Mouse (Mus musculus) CH12.LX (cell line): ENCODE measurements around the gene Prrc2b. TPM values are rescaled to one million over a fixed set of nuclear protein-coding genes. Genes with fewer than 3 reads are reported as not detected.

Experiments
- DNase-seq: peaks from one replicate; pipeline ENCODE4 v3.0.0-alpha.2; 2013; ENCODE audit errors: extremely low read depth
- H3K27ac ChIP-seq: 2 replicates; pipeline ENCODE4 v1.5.1; 2012; ENCODE audit warnings: low read depth, mild to moderate bottlenecking, control low read depth, moderate library complexity; ENCODE audit not compliant: insufficient read depth
- H3K27me3 ChIP-seq: replicated peaks from 2 replicates; pipeline ENCODE3; 2012; ENCODE audit warnings: inconsistent platforms
- H3K36me3 ChIP-seq, 2 experiments: replicated peaks in 1 of 2; 2 replicates each; pipeline versions ENCODE3 to v1.6.1; 2012; ENCODE audit warnings: inconsistent platforms in 1 of 2, low read length in 1 of 2, mild to moderate bottlenecking in 1 of 2, mixed read lengths in 1 of 2, moderate library complexity in 1 of 2; ENCODE audit not compliant: control insufficient read depth in 1 of 2, insufficient read depth in 1 of 2
- H3K4me1 ChIP-seq, 2 experiments: 2 replicates each; pipeline ENCODE4 v1.6.1; 2012; ENCODE audit warnings: inconsistent platforms in 1 of 2, moderate library complexity in 1 of 2; ENCODE audit not compliant: insufficient read depth in 2 of 2, control insufficient read depth in 1 of 2
- H3K4me2 ChIP-seq: 2 replicates; pipeline ENCODE4 v1.6.1; 2012; ENCODE audit warnings: low read depth, mild to moderate bottlenecking, control low read depth; ENCODE audit not compliant: poor library complexity, insufficient read depth, severe bottlenecking
- H3K4me3 ChIP-seq, 3 experiments: fragments of 150-350 bp in 1 of 3; sonication (generic) in 1 of 3; replicated peaks in 1 of 3; 2 replicates each; pipeline versions ENCODE3 to v1.5.1; 2011 to 2012; ENCODE audit warnings: low read depth in 2 of 3, low read length in 2 of 3, mild to moderate bottlenecking in 2 of 3, moderate library complexity in 2 of 3, control low read depth in 1 of 3, improper control_type of control experiment in 1 of 3, inconsistent platforms in 1 of 3, mixed read lengths in 1 of 3; ENCODE audit not compliant: poor library complexity in 1 of 3
- H3K79me2 ChIP-seq: replicated peaks from 2 replicates; pipeline ENCODE4 v1.6.1; 2012; ENCODE audit warnings: mild to moderate bottlenecking, moderate library complexity; ENCODE audit not compliant: control insufficient read depth, poor library complexity, insufficient read depth, severe bottlenecking; ENCODE audit errors: extremely low read depth
- H3K9ac ChIP-seq: 2 replicates; pipeline ENCODE4 v1.6.1; 2012; ENCODE audit warnings: low read depth, mild to moderate bottlenecking, control low read depth, moderate library complexity; ENCODE audit not compliant: insufficient read depth
- H3K9me3 ChIP-seq: replicated peaks from 2 replicates; pipeline ENCODE3; 2012; ENCODE audit warnings: low read length, inconsistent platforms, mixed read lengths
- BHLHE40 ChIP-seq: IDR thresholded peaks from 2 replicates; pipeline ENCODE4 v1.6.1; 2011; ENCODE audit warnings: mild to moderate bottlenecking, low read depth, low read length, improper control_type of control experiment
- E2F4 ChIP-seq: IDR thresholded peaks from 2 replicates; pipeline ENCODE4 v1.6.1; 2011; ENCODE audit warnings: low read depth, low read length, improper control_type of control experiment; ENCODE audit not compliant: insufficient replicate concordance
- ELF1 ChIP-seq: IDR thresholded peaks from 2 replicates; pipeline ENCODE4 v1.6.1; 2014; ENCODE audit warnings: low read depth, mild to moderate bottlenecking, inconsistent platforms, low read length, improper control_type of control experiment
- GABPA ChIP-seq: IDR thresholded peaks from 2 replicates; pipeline ENCODE4 v1.6.1; 2012; ENCODE audit warnings: low read depth, low read length, improper control_type of control experiment, inconsistent platforms; ENCODE audit not compliant: insufficient replicate concordance
- IRF4 ChIP-seq: IDR thresholded peaks from 2 replicates; pipeline ENCODE4 v1.6.1; 2014; ENCODE audit warnings: low read depth, mild to moderate bottlenecking, inconsistent platforms, low read length, improper control_type of control experiment
- JUND ChIP-seq: conservative IDR thresholded peaks from 2 replicates; pipeline ENCODE4 v1.6.1; 2011; ENCODE audit warnings: low read depth, low read length, improper control_type of control experiment
- KAT2A ChIP-seq: IDR thresholded peaks from 2 replicates; pipeline ENCODE4 v1.6.1; 2012; ENCODE audit warnings: low read length, improper control_type of control experiment, inconsistent platforms; ENCODE audit not compliant: insufficient replicate concordance
- MAX ChIP-seq: IDR thresholded peaks from 2 replicates; pipeline ENCODE4 v1.6.1; 2011; ENCODE audit warnings: low read length, improper control_type of control experiment
- MEF2A ChIP-seq: IDR thresholded peaks from 2 replicates; pipeline ENCODE4 v1.6.1; 2014; ENCODE audit warnings: low read depth, mild to moderate bottlenecking, inconsistent platforms, low read length, improper control_type of control experiment, borderline replicate concordance
- MXI1 ChIP-seq: IDR thresholded peaks from 2 replicates; pipeline ENCODE4 v1.6.1; 2011; ENCODE audit warnings: mild to moderate bottlenecking, low read depth, low read length, improper control_type of control experiment
- MYC ChIP-seq: IDR thresholded peaks from 2 replicates; pipeline ENCODE4 v1.6.1; 2011; ENCODE audit warnings: low read depth, mild to moderate bottlenecking, improper control_type of control experiment, low read length
- NRF1 ChIP-seq: IDR thresholded peaks from 2 replicates; pipeline ENCODE4 v1.6.1; 2014; ENCODE audit warnings: low read depth, mild to moderate bottlenecking, inconsistent platforms, low read length, improper control_type of control experiment, moderate library complexity
- RAD21 ChIP-seq: IDR thresholded peaks from 2 replicates; pipeline ENCODE4 v1.6.1; 2011; ENCODE audit warnings: low read depth, mild to moderate bottlenecking, low read length, improper control_type of control experiment, moderate library complexity
- RCOR1 ChIP-seq: conservative IDR thresholded peaks from 2 replicates; pipeline ENCODE4 v1.6.1; 2012; ENCODE audit warnings: low read depth, mild to moderate bottlenecking, inconsistent platforms, low read length, improper control_type of control experiment
- SIN3A ChIP-seq: IDR thresholded peaks from 2 replicates; pipeline ENCODE4 v1.6.1; 2012; ENCODE audit warnings: low read length, improper control_type of control experiment, inconsistent platforms
- SMC3 ChIP-seq: IDR thresholded peaks from 2 replicates; pipeline ENCODE4 v1.6.1; 2011; ENCODE audit warnings: low read depth, low read length, improper control_type of control experiment
- TBP ChIP-seq: conservative IDR thresholded peaks from 2 replicates; pipeline ENCODE4 v1.6.1; 2011; ENCODE audit warnings: low read depth, low read length, improper control_type of control experiment
- TCF12 ChIP-seq: IDR thresholded peaks from 2 replicates; pipeline ENCODE4 v1.6.1; 2014; ENCODE audit warnings: low read depth, mild to moderate bottlenecking, inconsistent platforms, low read length, improper control_type of control experiment
- UBTF ChIP-seq: IDR thresholded peaks from 2 replicates; pipeline ENCODE4 v1.6.1; 2012; ENCODE audit warnings: low read depth, mild to moderate bottlenecking, inconsistent platforms, low read length, improper control_type of control experiment, moderate library complexity
- USF1 ChIP-seq: IDR thresholded peaks from 2 replicates; pipeline ENCODE4 v1.6.1; 2014; ENCODE audit warnings: low read depth, mild to moderate bottlenecking, inconsistent platforms, low read length, improper control_type of control experiment
- ZKSCAN1 ChIP-seq: IDR thresholded peaks from 2 replicates; pipeline ENCODE4 v1.6.1; 2012; ENCODE audit warnings: low read depth, inconsistent platforms, low read length, improper control_type of control experiment, borderline replicate concordance
- ZNF384 ChIP-seq: IDR thresholded peaks from 2 replicates; pipeline ENCODE4 v1.6.1; 2012; ENCODE audit warnings: low read depth, low read length, improper control_type of control experiment, inconsistent platforms
- dilution Hi-C: fragments of 300-500 bp; cut with MboI; formaldehyde crosslinking; loops from 2 replicates; pipeline ENCODE4 v1.14.3; 2020; ENCODE audit warnings: low sequenced_read_pairs; ENCODE audit not compliant: extremely low pct_unique_long_range_greater_than_20kb, extremely low pct_ligation_motif_present
- in situ Hi-C: fragments of 300-500 bp; cut with MboI; formaldehyde crosslinking; loops from 3 replicates; pipeline ENCODE4 v1.14.3; 2019; ENCODE audit warnings: low sequenced_read_pairs, low pct_ligation_motif_present, low pct_unique_long_range_greater_than_20kb, mixed read lengths
- polyA plus RNA-seq: library from polyadenylated mRNA; unstranded; fragments of >175 nt; gene quantifications from 2 replicates; pipeline ENCODE4 v1.2.1, GENCODE M21; 2012; ENCODE audit warnings: low read depth; ENCODE audit not compliant: insufficient read length
- total RNA-seq, 2 experiments: library from RNA; depleted of rRNA; stranded (reverse); fragments of 300-350 nt in 1 of 2; fragments of >200 nt in 1 of 2; gene quantifications; 2 replicates each; pipeline ENCODE4 v1.2.3; 2012 to 2014

Prrc2b gene
- total and polyA plus RNA-seq, 3 experiments, result 7.6 to 59.9 (median 42.2) TPM

- Histone ChIP-seq H3K36me3 (peaks cover 98 to 100% of the 10 kb centered on the region in 2 experiments), H3K9ac (no peak overlapping the region)
- TF ChIP-seq BHLHE40 (no peak), E2F4 (no peak), RCOR1 (no peak), KAT2A (no peak), TBP (no peak), SMC3 (no peak), RAD21 (no peak), JUND (no peak), TCF12 (no peak), MEF2A (no peak), NRF1 (no peak), MXI1 (no peak), ELF1 (no peak), SIN3A (no peak), USF1 (no peak), ZNF384 (no peak), ZKSCAN1 (no peak), UBTF (no peak), GABPA (no peak), MYC (no peak)
- TF ChIP-seq, all 38 proteins: peak for 0
- Histone ChIP-seq H3K4me3 (no peak overlapping the region), H3K79me2 (no peaks in the 10 kb centered on the region), H3K27me3 (no peaks in the 10 kb centered on the region), H3K4me2 (no peak overlapping the region), H3K27ac (no peak overlapping the region), H3K4me1 (peaks cover 0 to 13% of the 10 kb centered on the region in 2 experiments; a peak in 2 of 4 replicates), H3K9me3 (no peaks in the 10 kb centered on the region)
- DNase-seq, result no peak
- in situ Hi-C loops, result no loop called here
- dilution Hi-C loops, result no loop called here
Observed at GRCm38 (mm10) chr2:32215576-32215975, 64.7 kb downstream of the Prrc2b start.

- Histone ChIP-seq H3K4me2 (no peak overlapping the region), H3K4me1 (peaks cover 6 to 23% of the 10 kb centered on the region in 2 experiments; a peak in 3 of 4 replicates), H3K4me3 (no peak overlapping the region), H3K27me3 (no peaks in the 10 kb centered on the region), H3K9ac (no peak overlapping the region), H3K36me3 (peaks cover 99 to 100% of the 10 kb centered on the region in 2 experiments), H3K79me2 (no peaks in the 10 kb centered on the region), H3K9me3 (no peaks in the 10 kb centered on the region), H3K27ac (no peak overlapping the region)
- DNase-seq, result no peak
- TF ChIP-seq MAX, result no peak
- TF ChIP-seq IRF4, result no peak
- TF ChIP-seq RCOR1, result no peak
- in situ Hi-C loops, result no loop called here
- dilution Hi-C loops, result no loop called here
Observed at GRCm38 (mm10) chr2:32216506-32216905, 65.6 kb downstream of the Prrc2b start.
